Mouse (Mus musculus): ENCODE results near the gene Slc27a2.
"Not testable (repeated sequence)": the region's sequence is repeated elsewhere in the genome, so short reads cannot be mapped to it uniquely, and the experiment has no call there.

The Slc27a2 gene

DNA sequence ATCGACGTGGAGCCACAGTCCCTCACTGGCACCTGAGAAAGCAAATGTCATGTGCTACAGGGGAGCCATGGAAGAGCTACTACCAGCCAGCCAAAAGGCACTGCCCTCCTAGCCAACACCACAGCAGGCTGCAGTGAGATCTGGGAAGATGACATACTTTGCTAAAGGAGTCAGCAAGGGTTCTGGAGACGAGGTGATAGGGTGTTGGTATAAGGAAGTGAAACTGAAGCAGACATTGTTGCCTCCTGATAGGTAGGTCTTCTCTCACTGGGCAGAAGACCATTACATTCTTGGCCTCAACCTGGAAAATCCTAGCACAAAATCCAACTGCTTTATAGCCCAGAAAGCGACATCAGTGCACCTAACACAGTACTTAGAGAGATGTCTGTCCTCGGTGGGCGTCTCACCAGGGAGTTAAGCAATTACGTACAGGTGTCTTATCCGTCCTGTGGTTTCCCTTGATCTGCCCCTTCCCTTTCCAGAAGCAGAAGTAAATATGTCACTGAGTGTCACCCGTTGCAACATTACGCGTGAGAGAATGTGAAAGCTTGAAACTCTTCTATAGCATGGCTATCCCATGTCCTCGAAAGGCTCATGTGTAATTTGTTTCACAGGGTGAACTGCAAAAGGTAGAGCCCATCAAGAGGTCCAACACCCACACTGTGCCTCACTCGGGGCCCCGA lies 49.9 kb downstream of the Slc27a2 start:
- in situ Hi-C loops (cut with MboI, MseI), result no loop called here

DNA sequence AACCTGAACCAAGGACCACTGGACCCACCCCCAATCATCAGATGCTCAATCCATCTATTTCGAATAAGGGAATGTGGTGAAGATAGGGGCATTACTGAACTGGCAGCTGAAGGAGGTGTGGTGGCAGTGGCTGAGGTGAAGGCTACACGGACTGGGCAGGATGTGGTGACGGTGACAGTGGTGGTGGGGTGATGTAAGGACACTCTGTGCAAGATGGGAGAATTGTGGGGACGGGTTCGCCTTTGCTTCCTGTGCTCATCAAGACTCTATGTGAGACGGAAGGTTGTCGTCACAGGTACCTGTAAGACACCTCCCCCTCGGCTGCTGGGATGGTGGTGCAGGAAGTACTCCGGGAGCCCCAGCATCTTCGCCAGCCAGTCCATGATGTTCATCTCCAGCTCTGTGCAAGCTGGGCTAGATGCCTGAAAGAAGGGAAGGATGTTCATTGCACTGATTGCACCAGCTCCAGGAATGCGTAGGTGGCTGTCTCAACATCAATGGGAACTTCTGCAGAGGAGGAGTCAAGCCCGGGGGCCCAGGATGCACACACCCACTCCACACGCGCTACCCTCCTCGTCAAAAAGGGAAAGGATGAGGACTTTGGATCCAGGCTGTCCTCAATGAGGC lies 54.0 kb downstream of the Slc27a2 start:
- in situ Hi-C loops (cut with MboI, MseI), result no loop called here

DNA sequence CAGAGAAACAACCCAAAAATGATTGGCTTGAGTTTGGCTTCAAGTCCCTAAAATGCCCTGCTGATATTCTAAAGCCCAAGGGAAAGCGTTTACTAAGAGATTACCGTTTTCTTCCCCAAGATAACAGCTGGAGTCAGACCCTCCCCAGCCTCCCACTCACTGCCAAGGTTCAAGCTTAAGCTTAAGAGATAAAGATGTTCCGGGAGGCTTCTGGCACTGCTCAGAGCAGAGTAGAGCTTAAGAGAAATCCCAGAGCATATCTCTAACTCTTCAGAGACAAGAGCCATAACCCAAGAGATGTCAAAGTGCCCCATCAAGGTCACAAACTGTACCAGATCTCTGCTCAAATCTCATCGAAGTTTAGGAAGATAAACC lies 54.5 kb downstream of the Slc27a2 start:
- in situ Hi-C loops (cut with MboI, MseI), result no loop called here

DNA sequence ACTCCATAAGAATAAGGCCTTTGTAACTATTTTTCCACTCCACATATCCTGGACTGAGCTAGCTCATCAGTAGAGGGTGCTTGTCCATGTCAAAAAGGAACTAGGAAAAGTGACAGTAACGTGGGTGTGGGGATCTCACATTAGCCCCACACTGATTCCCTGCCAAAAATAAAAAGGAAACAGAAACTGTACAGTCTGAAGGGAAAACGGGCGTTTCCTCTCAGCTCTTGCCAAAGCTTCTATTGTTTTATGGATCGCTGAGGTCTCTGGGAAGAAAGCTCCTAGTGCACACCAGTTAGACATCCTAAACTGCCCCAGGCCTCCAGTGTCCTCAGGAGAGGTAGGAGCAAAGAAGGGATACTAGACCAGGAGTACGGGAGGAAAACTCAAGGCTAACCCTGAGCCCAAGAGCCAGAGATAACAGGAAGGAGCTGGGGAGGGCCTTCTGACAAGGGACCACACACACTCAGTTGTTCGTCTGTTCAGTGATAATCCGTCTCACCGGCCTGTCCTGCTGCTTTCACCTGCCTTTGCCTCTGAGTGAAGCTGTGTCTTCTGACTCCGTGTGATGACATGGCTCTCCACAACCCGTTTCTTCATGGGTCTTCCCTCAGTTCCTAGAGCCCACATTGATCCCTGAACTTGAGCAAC lies 55.5 kb downstream of the Slc27a2 start:
- in situ Hi-C loops (cut with MboI, MseI), result no loop called here

DNA sequence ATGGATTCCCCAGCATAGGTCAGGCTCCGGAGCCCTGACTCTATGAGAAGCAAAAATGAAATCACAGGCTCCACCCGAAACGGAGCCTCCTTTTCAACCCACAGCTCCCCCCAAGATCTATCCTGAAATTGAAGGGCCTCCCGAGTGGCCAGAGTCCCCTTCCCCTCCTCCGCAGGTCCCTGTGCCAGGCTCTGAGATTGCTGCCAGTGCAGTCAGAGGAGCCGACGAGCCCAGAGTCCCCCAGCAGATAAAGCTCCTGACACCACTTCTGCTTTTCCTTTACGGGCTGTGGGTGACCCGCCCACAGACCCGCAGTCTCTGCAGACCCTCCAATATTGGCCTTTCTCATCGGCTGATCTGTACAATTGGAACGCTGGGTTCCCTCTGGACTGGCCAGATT lies 57.4 kb downstream of the Slc27a2 start:
- in situ Hi-C loops (cut with MboI, MseI), result not testable (repeated sequence)

DNA sequence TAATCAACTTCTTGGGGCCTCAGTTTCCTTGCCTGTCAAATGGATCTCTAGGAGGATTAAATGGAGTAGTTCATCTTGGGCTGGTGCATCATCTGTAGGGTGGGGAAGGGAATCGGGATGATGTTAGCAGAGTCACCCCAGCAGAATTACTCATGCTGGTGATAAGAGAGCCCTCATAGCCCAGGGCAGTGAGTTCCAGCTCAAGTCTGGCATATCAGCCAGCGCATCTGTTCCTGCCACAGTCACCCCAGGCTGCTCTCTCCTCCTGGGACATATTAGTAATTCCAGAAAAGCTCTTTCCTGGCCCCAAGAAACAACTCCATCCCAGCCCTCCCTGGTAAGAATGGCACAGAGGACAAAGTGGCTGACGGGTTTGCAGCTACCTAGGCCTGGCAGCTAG lies 63.1 kb downstream of the Slc27a2 start:
- in situ Hi-C loops (cut with MboI, MseI), result no loop called here

DNA sequence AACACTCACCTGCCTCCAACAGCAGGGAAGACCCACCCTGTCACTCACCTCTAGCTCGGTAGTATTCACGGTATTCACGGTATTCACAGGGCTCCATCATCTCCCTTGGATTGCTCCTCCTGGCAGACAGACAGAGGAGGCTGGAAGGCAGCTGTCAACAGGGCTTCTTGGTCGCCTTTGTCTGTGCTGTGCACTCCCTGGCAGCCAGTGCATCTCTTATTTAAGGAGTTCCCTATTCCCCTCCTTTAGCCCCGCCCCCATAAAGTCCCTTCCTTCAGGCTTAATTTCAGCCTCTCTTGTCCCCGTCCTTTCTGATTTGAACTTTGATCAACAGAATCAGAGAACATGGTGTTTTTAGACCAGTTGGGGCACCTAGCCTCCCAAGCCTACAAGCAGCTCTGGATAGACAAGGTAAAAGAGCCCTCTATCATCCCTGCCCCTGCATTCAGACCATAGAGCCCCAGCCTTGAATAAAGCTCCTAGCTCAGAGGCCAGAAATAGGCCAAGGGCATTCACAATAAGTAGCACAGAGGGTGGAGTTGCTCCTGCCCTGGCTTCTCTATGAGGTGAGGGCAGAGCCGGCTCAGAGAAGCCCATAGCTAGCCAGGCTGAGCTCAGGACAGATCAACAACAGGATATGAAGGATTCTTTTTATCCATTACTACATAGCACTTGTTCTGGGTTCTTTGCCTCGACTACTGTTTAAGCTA lies 66.4 kb downstream of the Slc27a2 start:
- in situ Hi-C loops (cut with MboI, MseI), result no loop called here

DNA sequence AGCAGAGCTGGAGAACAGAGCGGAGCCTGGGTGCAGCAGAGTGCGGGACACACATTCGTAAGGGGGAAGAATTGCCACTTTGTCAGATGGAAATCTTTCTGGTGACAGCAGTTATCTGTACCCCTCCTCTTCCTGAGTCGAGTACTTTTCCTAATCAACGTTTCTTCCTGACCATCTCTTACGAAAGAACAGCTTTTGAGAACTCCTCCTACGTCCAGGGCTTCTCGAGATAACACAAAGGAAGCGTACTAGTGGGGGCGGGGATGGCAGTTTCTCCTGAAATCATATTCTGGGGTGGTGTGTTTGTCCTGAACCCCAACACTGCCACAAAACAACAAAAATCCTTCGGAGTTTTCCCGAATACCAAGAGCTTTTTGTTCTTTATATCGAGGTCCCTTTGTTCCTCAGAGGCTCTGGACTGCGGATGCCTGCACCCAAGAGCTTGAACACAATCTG lies 67.1 kb downstream of the Slc27a2 start, which contains the start of gene Hdc:
Gene Hdc, minus strand, starts transcription at position 51 of the 456 bp plus-strand sequence.
- in situ Hi-C loops (cut with MboI, MseI), result no loop called here

DNA sequence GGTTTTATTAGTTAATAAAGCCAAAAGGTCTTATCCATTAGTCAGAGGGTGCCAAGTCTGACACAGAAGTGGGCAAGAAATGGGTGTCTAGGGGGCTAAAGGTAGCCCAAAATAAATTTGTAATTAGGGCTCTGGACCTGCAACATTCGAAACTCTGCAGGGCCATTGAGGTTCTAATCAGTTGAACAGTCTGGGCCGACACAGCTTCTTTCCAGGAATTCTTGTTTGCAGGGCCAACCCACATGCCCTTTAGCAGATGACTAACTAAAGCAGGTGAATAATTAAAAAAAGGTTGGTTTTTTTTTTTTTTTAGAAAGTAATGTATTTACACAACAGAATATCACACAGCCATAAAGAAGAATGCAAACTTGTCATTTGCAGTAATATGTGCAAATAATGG lies 70.2 kb downstream of the Slc27a2 start:
- in situ Hi-C loops (cut with MboI, MseI), result no loop called here

DNA sequence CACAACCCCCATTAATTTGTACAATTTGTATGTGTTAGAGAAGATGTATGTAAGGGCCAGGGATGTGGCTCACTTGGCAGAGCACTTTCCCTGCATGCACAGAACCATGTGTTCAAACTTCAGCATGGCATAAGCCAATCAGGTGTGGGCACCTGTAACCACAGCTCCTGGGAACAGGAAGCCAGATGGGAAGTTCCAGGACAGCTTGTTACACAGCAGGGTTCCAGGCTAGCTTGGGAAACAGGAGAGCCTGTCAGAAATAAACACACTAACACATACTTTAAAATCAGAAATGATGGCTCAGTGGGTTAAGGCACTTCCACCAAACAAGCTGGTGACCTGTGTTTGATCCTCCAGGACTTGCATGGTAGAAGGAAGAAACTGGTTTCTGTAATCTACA lies 70.9 kb downstream of the Slc27a2 start:
- in situ Hi-C loops (cut with MboI, MseI), result no loop called here

DNA sequence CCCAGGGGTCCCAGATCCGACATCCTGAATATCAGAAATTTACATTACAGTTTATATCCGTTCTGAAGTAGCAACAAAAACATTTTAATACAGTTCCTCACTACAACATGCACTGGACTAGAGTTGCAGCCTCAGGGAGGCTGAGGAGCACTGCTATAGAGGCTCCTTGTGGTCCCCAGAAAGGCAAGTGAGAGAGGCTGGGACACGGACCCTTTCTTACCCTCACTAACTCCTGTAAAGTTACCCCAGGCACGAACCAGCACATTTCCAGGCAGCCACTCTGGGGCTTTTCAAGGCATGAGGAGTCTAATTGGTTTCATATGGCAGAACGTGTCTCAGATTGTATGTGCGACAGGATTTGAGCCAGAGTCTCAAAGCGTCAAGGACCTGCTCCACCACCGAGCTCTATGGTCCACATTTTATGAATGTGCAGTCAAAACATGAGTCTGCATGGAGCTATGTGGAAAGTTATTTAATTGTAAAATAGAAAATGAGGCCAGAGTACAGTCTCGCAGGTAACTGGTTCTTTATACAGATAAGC lies 76.3 kb downstream of the Slc27a2 start:
- in situ Hi-C loops (cut with MboI, MseI), result no loop called here

DNA sequence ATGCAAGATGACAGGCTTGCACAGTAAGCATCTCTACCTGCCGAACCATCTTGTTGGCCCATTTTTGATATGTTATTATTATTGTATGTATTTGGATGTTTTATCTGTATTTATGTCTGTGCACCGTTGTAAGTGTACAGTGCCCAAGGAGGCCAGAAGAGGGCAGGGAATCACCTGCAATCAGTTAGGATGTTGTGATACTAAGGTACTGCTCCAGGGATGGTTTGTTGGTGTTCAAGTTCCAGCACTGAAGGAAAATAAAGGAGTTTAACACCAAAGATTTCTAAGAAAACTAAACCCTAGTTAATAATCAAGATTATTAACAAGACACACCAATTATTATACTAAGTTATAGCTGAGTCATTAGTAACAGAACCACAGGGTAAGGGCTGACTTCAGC lies 81.0 kb downstream of the Slc27a2 start:
- in situ Hi-C loops (cut with MboI, MseI), result no loop called here

DNA sequence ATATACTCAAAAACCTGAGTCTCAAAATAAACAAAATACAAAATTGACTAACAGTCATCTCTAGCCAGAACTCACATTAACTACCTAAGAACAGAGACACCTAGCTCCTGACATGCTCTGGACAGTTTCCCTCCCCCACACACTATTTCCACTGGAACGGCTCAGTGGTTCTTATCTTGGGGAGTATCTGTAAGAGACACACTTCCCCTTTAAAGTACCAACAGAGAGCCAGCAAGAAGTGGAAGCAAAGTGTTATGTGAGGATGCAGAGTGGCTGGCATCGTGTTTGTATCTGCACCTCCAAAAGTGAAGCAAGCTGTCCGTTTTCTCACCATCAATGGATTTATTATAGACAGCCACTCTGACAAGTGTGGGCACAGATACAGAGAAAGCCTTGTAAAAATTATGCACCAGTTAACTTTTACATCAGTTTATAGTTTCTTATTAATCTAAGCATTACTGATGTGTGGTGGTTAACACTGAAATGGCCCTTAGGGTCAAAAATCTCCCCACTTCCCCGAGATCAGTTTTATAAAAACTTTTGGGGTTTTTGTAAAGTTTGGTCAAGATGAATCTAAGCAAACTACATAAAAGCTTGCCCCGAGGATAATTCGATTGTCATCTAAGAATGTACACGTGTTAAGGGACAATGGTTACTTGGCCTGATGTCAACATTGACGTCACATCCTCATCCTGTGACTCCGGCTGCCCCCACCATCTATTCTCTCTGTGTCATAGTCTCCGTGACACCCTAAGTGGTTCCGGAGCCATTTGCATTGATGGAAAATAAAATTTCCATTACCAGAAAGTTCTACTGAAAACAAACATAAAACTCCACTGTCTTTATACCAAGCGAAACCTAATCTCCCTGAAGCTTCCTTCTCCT lies 84.0 kb downstream of the Slc27a2 start:
- in situ Hi-C loops (cut with MboI, MseI), result no loop called here

All from T-helper 2 cell (primary cell).